Mouse (Mus musculus): ENCODE measurements at regions not wholly inside any gene's neighbourhood (a gene's known extent, or its start where the extent isn't known, plus 50 kb on each side); places are given as distances from the start of the nearest gene placed in this dataset.

DNA sequence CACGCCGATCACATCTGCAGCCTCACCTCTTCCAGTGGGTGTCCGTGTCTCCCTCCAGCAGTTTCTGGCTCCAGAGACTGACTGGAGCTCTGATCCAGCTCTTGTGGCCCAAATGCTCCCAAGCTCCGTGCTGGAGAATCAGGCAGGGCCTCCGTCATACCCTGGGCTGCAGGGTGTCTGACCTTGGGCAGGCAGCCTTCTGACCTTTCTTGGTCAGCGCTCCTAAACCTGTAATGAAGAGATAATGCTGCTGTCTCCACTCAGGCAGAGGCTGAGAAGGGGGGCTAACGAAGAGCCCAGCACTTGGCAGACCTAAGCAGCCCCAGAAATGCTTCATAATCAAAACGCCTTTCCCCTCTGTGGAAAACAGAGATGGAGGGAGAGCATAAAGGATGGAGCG lies 89.9 kb upstream of the Mef2a start:
- no peak for DNase-seq (ENCODE audit: low read depth)

DNA sequence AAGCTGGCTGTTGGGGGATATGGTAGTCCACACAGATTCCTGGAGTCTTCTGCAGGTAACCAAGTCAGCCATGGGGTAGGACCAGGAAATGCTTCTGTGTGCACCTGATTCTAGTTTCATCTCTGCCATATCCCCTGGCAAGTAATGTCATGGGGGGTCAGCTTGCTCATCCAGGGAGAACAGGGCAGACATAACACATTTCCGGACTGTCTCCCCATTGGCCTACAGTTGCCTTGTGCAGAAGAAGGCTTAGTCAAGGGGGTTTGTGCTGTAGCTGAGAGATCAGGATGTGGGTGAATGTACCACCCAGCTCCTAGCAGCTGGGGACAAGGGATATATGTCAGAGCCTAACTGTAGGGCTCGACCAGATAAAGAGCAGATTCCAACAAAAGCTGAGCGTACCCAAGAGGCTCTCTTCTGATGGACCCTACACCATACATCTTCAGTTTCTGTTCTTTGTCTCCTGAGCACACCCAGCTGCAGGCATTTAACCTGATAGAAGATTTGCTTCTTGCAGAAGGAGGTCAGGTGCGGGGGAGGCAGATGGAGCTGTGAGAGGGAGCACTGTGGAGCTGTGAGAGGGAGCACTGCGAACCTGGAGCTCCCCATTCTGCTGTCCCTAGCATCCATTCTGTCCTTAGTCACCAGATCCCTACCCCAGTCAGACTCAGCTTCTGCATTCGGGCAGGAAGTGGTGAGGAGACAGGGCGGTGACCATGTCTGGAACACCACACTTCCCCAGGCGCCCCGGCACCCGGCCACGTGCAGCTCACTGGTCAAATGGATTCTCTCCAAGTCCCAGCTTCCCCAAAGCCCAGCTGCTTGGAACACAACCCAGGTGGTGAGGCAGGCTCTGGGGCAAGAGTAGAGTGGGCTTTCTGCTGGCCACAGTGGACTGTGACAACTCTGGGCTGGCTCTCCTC lies 88.9 kb upstream of the Mef2a start:
- no peak for DNase-seq (ENCODE audit: low read depth)

- peak; percentile 51 for DNase-seq (ENCODE audit: low read depth)
Measured at GRCm38 (mm10) chr7:67459810-67460209, 87.2 kb upstream of the Mef2a start.

DNA sequence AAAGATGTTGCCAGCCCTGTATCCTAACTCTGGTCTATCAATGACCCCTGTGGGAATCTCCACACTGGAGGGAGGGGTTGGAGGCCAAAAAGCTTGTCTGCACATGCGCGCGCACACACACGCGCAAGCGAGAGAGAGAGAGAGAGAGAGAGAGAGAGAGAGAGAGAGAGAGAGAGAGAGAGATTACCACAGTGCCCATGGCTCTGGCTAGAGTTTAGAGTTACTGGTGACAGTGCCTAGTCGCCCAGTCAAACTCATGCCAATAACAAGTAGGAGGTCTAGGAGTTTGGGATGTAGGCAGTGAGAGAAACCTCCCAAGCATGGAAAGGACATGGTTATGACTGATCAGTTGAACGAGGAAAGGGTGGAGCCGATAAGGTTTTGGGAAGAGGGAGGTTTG lies 86.6 kb upstream of the Mef2a start:
- no peak for DNase-seq (ENCODE audit: low read depth)

GRCm38 (mm10) chr7:67458640-67459039 lies 86.0 kb upstream of the Mef2a start:
- DNase-seq (ENCODE audit: low read depth) = no peak

- no peak for DNase-seq (ENCODE audit: low read depth)
Measured at GRCm38 (mm10) chr7:67457898-67458297, 85.2 kb upstream of the Mef2a start.

GRCm38 (mm10) chr7:67456015-67456414 lies 83.4 kb upstream of the Mef2a start:
- DNase-seq (ENCODE audit: low read depth) = no peak

- DNase-seq (ENCODE audit: low read depth) = no peak
Measured at GRCm38 (mm10) chr7:67454458-67454857, 81.8 kb upstream of the Mef2a start.

DNA sequence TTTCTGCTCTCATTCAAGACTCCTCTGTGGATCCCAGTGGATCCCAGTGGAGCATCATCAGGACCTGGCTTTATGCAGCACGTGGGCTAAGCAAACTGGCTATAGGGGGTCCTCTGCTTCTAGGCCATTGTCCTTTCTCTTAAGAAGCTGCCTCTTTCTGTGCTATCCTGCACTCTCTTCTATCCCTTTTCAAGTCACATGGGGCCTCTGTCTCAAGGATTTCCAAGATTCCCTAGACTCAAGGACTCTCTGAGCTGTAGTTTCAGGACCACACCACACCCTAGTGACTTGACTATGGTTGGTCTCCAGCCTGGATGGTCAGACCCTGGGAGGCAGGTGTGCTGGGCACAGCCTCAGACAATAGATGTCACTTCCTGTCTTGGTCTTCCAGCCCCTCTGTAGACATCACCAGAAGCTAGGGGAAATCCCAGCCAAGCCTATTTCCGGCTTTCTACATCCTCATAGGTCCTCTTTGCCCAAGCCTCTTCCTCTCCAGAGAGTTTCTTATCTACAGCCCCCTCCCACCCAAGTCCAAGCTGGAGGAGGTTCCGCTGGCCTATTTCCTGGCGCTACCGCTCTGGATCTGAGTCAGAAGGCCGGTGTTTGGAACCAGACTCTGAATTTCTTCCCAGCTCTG lies 78.6 kb upstream of the Mef2a start:
- no peak for DNase-seq (ENCODE audit: low read depth)

DNA sequence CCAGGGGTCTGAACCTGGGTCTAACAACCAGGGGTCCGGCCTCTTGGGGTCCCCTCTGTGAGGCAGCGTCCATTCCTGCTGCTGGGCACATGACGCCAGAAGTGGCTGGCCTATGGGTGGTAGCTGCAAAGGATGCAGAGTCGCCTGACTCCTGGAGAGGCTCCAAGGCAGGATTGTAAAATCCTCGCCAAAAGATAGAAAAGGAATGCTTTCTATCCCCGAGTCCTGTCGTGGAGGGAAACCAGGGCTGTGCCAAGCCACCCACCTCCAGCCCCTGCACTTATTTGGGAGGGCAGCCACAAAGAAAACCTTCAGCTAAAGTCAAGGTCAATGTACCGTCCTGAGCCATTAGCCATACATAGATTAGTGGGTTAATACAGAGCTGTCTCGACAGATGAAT lies 73.9 kb upstream of the Mef2a start:
- no peak for DNase-seq (ENCODE audit: low read depth)

DNA sequence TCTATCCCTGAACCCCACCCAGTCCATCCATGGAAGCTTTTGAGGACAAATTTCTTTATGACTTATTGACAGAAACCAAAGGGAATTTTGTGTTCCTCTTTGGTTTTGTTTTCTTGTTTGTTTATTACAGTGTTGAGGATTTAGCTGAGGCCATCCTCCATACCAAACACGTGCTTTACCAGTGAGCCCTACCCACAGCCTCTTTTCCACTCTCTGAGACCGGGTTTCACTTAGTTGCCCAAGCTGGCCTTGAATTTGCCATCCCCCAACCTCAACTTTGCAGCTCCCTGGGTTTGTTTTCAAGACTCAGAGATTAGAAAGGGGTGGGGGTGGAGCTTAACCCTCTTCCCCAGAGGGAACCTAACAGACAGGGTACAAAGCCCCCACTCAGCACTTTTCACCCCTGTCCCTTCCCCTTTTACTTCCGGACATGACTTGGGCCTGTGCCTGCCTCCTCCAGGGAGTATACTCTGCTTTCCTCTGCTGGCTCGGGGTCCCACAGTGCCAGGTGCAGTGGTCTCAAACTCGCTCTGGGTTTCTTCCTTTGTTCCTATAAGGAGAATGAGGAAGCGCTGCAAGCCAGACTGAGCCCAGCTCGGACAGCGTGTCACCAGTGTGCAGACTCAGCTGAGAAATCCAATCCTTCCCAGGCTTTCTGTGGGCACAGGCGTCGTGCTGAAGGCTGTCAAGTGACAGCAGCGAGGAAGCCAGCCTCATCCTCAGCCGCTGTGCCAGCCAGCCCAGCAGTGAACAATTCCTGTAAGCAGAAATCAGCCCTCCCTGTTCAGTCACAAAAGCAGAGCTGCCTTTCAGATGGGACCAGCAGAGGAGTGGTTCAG lies 72.8 kb upstream of the Mef2a start:
- no peak for DNase-seq (ENCODE audit: low read depth)

DNA sequence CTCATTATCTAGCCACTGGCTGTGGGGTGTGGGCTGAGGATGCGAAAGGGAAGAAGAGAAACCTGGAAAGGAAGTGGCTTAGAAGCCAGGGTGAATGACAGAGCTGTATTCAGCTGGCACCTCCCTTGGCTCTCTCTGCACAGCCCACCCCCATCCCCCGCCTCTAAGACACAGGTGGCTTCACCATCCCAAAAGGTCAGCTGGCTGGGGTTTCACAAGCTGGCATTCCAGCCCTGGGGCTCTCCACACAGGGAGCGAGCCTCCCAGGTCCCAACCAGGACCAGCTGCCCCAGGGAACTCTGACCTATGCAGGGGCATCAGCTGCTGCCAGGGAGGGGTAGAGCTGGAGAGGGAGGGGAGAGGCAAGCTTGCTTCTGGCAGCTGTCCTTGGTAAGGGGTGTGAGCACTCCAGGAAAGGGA lies 71.9 kb upstream of the Mef2a start:
- no peak for DNase-seq (ENCODE audit: low read depth)

GRCm38 (mm10) chr7:67443666-67444065 lies 71.0 kb upstream of the Mef2a start:
- no peak for DNase-seq (ENCODE audit: low read depth)

GRCm38 (mm10) chr7:67443001-67443555 lies 70.4 kb upstream of the Mef2a start:
- DNase-seq (ENCODE audit: low read depth) = peak; percentile 80

DNA sequence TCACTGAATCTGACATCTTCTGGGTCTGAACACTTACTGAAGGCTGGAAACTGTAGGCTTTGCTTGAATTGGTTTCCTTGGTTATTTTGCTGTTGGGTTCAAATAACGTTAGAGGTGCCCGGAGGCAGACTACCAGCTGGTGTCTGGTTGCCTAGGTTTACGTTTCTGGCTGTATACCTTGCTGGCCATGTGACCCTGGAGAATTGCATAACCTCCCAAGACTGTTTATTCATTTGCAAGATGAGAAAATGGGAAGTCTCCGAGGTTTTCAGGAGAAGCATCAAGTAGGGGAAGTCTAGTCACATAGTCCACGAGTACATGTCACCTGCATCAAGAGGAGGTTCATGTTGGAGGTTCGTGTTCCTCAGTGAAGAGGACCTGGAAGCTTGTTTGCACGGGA lies 69.6 kb upstream of the Mef2a start:
- DNase-seq (ENCODE audit: low read depth) = peak; percentile 30

DNA sequence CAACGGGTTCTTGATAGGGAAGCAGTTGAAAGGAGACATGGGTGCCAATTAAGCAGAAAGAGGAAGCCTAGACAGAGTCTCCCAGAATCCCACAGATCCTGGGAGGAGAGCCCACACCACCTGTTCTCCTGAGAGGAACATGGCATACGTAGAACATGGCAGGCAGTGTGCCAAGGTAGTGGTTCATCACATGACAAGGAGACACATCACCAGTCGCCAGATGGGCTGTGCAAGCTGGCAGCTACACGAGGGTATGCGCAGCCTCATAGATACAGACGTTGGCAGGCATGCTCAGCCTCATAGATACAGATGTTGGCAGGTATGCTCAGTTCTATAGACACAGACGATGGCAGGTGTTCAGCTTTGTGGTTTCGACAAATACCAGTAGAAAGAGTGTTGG lies 68.1 kb upstream of the Mef2a start:
- DNase-seq (ENCODE audit: low read depth) = no peak

DNA sequence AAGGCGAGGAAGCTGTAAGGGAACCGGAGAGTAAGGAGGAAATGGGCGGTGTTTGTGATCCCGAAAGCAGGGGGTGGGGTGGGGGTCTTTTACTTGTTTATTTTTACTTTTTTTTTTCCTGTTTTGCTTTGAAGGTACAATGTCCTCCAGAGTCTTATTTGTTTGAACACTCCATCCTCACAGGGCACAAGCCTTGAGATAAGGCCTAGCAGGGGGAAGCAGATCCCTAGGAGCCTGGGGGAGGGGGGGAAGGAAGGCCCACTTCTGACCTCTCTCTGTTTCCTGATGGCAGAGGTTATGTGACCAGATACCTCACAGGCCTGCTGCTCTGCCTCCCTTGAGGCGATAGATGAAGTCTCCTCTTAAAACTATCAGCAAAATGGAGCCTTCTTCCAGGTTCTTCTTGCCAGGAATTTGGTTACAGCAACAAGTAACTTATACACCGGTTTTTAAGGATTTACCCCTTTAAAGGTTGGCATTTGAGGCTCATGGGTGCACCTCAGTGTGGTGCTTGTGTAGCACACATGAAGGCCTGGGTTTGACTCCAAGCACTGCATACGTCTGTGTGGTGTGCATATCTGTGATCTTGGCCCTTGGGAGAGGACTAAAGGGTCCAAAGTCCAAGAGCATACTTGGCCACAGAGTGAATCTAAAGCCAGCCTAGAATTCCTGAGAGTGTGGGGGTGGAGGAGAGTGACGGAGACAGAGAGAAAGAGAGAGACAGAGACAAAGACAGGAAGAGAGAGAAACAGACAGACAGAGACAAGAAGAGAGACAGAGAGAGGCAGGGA lies 64.8 kb upstream of the Mef2a start:
- no peak for DNase-seq (ENCODE audit: low read depth)

DNA sequence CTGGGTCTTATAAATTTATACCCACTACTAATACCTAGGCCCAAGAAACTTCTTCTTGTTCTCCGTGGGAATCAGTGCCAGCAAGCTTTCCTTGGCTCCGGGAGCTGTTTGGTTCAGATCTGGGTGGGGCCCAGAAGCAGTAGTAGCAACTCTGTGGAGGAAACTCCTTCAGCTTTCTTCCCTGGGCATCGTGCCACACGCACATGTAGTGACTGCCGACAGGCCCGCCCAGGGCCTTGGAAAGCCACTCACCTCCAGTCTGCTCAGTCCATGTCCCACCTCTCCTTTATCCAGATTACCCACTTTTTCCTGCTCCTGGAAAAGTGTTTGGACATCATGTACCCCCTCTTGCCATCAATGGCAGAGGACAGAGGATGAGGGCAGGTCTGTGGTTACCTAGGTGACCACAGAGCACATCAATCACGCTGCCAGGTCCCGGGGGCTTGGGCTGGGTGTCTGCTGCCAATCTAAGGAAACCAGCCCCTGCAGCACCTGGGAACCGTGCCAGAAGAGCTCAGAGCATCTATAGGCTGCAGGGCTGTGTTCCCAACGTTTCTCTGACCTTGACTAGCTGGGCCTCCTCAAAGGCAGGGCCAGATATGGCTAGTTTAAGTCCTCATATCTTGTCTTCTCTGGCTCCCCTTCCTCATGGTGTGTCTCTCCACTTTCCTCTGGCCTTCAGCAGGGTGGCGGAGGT lies 63.1 kb upstream of the Mef2a start:
- DNase-seq (ENCODE audit: low read depth) = peak; percentile 42

DNA sequence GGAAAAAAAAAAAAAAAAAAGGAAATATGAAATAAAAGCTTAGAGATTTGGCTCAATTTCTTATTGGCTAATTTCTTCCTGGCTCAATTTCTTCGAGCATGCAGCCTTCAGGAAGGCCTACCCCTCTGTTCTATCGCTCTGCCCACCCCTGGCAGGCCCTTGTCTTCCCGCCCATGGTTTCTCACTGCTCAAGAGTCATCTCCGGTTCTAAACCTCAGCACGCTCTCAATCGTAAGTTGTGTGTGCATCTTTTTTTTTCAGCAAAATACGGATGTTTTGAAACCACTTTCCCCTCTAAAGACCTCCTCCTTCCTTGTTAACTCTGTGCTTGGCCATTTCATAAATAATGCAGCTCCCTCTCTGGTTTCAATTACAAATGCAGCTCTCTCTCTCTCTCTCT lies 58.3 kb upstream of the Mef2a start:
- DNase-seq (ENCODE audit: low read depth) = no peak

- DNase-seq (ENCODE audit: low read depth) = no peak
Measured at GRCm38 (mm10) chr7:67430041-67430440, 57.4 kb upstream of the Mef2a start.
